Mouse (Mus musculus): ENCODE measurements around the gene Col17a1. TPM values are rescaled to one million over a fixed set of nuclear protein-coding genes. Genes with fewer than 3 reads are reported as not detected.

Gene Col17a1
- under 1 TPM; 0.20 to 0.35 TPM for total RNA-seq (2021)
- long read RNA-seq, experiment 1, result 0 reads
- long read RNA-seq, experiment 2, partial matches to known transcripts, result 1 of 2 reads
- long read RNA-seq, experiment 2, other reads (novel, unspliced or antisense), result 1 of 2 reads

- no peak for TF ChIP-seq CTCF (IDR thresholded peaks at IDR 0.05)
- intact Hi-C loops (cut with DNase I), result no loop called here
- DNase-seq (ENCODE audit: extremely low spot score in 1 of 2, low spot score in 2 of 2), result no peak
- no peak within 1 kb of the TSS for H3K27ac ChIP-seq
- H3K4me3 ChIP-seq, result no peak within 1 kb of the TSS
These were observed at the start of gene Col17a1 for GRCm38 (mm10) chr19:47691994-47692393. Col17a1 (minus strand) TSS chr19:47692094.

- DNase-seq (ENCODE audit: extremely low spot score in 1 of 2, low spot score in 2 of 2), result peak; percentile 42 to 49
- no peak for TF ChIP-seq CTCF (IDR thresholded peaks at IDR 0.05)
- Histone ChIP-seq H3K4me3 (peak overlapping the region; percentile 85), H3K27ac (peak overlapping the region; percentile 86)
- intact Hi-C loops (cut with DNase I), result loop anchor here (1.0 to 10.0 kb wide), 6 partner anchors 53 to 377 kb away; partner anchors contain the start of gene Stn1
These were observed 40.0 kb upstream of the Col17a1 start for GRCm38 (mm10) chr19:47731931-47732330.

GRCm38 (mm10) chr19:47731071-47731881 lies 39.4 kb upstream of the Col17a1 start, which contains the start of gene Sfr1:
Sfr1 (plus strand) TSS chr19:47731682.
- H3K27ac ChIP-seq, result peak within 1 kb of the TSS; percentile 92
- intact Hi-C loops (cut with DNase I), result loop anchor here (1.0 to 10.0 kb wide), 5 partner anchors 52 to 376 kb away; partner anchors contain the start of gene Stn1
- peak within 1 kb of the TSS; percentile 85 for H3K4me3 ChIP-seq
- peak; percentile 54 for TF ChIP-seq CTCF (IDR thresholded peaks at IDR 0.05)
- DNase-seq (ENCODE audit: extremely low spot score in 1 of 2, low spot score in 2 of 2), result peak; percentile 99 to 100

- intact Hi-C loops (cut with DNase I), result loop anchor here (1.0 to 10.0 kb wide), 5 partner anchors 52 to 376 kb away; partner anchors contain the start of gene Stn1
- Histone ChIP-seq H3K27ac (peak overlapping the region; percentile 92), H3K4me3 (peak overlapping the region; percentile 85)
- no peak for TF ChIP-seq CTCF (IDR thresholded peaks at IDR 0.05)
- DNase-seq (ENCODE audit: extremely low spot score in 1 of 2, low spot score in 2 of 2), result peak; percentile 64 to 68
These were observed 38.8 kb upstream of the Col17a1 start for GRCm38 (mm10) chr19:47730691-47731070.

DNA sequence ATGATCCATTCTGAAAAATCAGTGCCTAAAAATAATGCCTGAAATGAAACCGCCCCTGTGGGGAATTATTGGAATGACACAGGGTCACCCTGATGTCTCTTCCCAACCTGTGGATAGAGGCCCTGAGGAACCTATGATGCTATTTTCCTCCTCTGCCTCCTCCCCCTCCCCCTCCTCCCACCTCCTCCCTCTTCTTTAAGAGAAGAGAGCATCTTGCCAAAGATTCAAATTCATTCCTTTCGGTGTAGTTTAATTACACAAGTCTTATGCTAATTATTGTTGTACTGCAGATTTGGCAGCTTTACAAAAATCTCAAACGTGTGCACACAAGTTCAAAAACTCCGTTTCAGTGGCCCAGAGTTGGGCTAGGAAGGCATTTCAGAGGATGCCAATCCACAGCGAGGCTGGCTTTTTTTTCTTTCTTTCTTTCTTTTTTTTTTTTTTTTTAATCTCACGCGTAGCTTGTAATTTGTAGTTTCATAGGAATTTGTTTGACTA lies 33.8 kb upstream of the Col17a1 start:
- Histone ChIP-seq H3K4me3 (no peak overlapping the region), H3K27ac (no peak overlapping the region)
- intact Hi-C loops (cut with DNase I), result no loop called here
- TF ChIP-seq CTCF (IDR thresholded peaks at IDR 0.05), result no peak
- no peak for DNase-seq (ENCODE audit: extremely low spot score in 1 of 2, low spot score in 2 of 2)

GRCm38 (mm10) chr19:47724903-47725302 lies 33.0 kb upstream of the Col17a1 start:
- no peak for DNase-seq (ENCODE audit: extremely low spot score in 1 of 2, low spot score in 2 of 2)
- H3K27ac ChIP-seq, result no peak overlapping the region
- intact Hi-C loops (cut with DNase I), result no loop called here
- H3K4me3 ChIP-seq, result no peak overlapping the region
- TF ChIP-seq CTCF (IDR thresholded peaks at IDR 0.05), result no peak

GRCm38 (mm10) chr19:47722471-47722870 lies 30.6 kb upstream of the Col17a1 start:
- intact Hi-C loops (cut with DNase I), result no loop called here
- TF ChIP-seq CTCF (IDR thresholded peaks at IDR 0.05), result no peak
- no peak overlapping the region for H3K4me3 ChIP-seq
- no peak overlapping the region for H3K27ac ChIP-seq
- no peak for DNase-seq (ENCODE audit: extremely low spot score in 1 of 2, low spot score in 2 of 2)

- no peak for DNase-seq (ENCODE audit: extremely low spot score in 1 of 2, low spot score in 2 of 2)
- H3K4me3 ChIP-seq, result no peak overlapping the region
- no peak for TF ChIP-seq CTCF (IDR thresholded peaks at IDR 0.05)
- intact Hi-C loops (cut with DNase I), result no loop called here
- H3K27ac ChIP-seq, result no peak overlapping the region
These were observed 27.3 kb upstream of the Col17a1 start for GRCm38 (mm10) chr19:47719147-47719546.

- intact Hi-C loops (cut with DNase I), result no loop called here
- no peak for DNase-seq (ENCODE audit: extremely low spot score in 1 of 2, low spot score in 2 of 2)
- TF ChIP-seq CTCF (IDR thresholded peaks at IDR 0.05), result peak; percentile 13
- Histone ChIP-seq H3K4me3 (no peak overlapping the region), H3K27ac (no peak overlapping the region)
These were observed 24.2 kb upstream of the Col17a1 start for GRCm38 (mm10) chr19:47716144-47716543.

GRCm38 (mm10) chr19:47713457-47713856 lies 21.6 kb upstream of the Col17a1 start:
- no peak for DNase-seq (ENCODE audit: extremely low spot score in 1 of 2, low spot score in 2 of 2)
- no peak for TF ChIP-seq CTCF (IDR thresholded peaks at IDR 0.05)
- Histone ChIP-seq H3K4me3 (no peak overlapping the region), H3K27ac (no peak overlapping the region)
- intact Hi-C loops (cut with DNase I), result no loop called here

GRCm38 (mm10) chr19:47710376-47710775 lies 18.5 kb upstream of the Col17a1 start:
- Histone ChIP-seq H3K27ac (no peak overlapping the region), H3K4me3 (no peak overlapping the region)
- TF ChIP-seq CTCF (IDR thresholded peaks at IDR 0.05), result no peak
- intact Hi-C loops (cut with DNase I), result no loop called here
- DNase-seq (ENCODE audit: extremely low spot score in 1 of 2, low spot score in 2 of 2), result no peak

- no peak for TF ChIP-seq CTCF (IDR thresholded peaks at IDR 0.05)
- intact Hi-C loops (cut with DNase I), result no loop called here
- Histone ChIP-seq H3K4me3 (no peak overlapping the region), H3K27ac (no peak overlapping the region)
- no peak for DNase-seq (ENCODE audit: extremely low spot score in 1 of 2, low spot score in 2 of 2)
These were observed 13.9 kb upstream of the Col17a1 start for GRCm38 (mm10) chr19:47705772-47706309.

Data from left cerebral cortex, adult 2 months (tissue).